8 mouse cellular contexts compared by ENCODE assay signal in the genomic region with DNA sequence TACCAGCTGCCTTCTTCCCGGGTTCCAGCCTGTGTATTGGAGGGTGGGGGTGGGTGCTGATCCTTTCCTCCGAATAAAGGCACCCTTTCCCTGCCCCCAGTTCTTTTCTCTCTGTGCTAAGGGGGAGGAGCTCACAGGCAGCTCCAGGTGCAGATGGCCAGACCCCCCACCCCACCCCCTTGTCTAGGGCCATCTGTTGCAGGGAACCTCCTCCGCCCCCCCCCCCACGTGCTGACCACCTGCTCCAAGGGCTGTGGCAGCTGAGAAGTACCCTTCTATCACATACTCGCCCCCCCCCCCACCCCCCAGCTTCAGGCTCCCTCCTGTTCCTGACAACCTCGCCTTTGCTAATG. TPM values are rescaled to one million over a fixed set of nuclear protein-coding genes. Genes with fewer than 3 reads are reported as not detected.
A peak's percentile ranks its signal among the peaks of the same experiment; 100 is the strongest.
DNase-seq lines count a peak whose midpoint lies in the region; ATAC-seq and TF ChIP-seq lines count a peak whose summit lies in the region.

No protein-coding gene starts in this region.

- WGBS in heart, embryonic 11.5 days (ENCODE audit: insufficient replicate concordance) = 4% methylated on average over 6 of the region's 6 CpGs
- WGBS in hindbrain, embryonic 10.5 days = under 1% methylated on average over 6 of the region's 6 CpGs
- 4% methylated on average over 6 of the region's 6 CpGs for WGBS in midbrain, embryonic 13.5 days

- ATAC-seq in heart, embryonic 11.5 days (replicated peaks; ENCODE audit: insufficient number of reproducible peaks, low FRiP score, low TSS enrichment) = no peak
- ATAC-seq in G1E (ENCODE audit: extremely low read depth, insufficient number of reproducible peaks, low FRiP score, poor library complexity, severe bottlenecking) = no peak
- peak; percentile 18 for ATAC-seq in midbrain, embryonic 13.5 days

- peaks cover 21% of the 10 kb centered on the region for H3K4me1 ChIP-seq in heart, embryonic 11.5 days (ENCODE audit: control insufficient read depth, insufficient read depth, low read length)
- peaks cover 42% of the 10 kb centered on the region for H3K4me1 ChIP-seq in G1E (ENCODE audit: insufficient read depth, low read depth, low read length)
- peaks cover 60% of the 10 kb centered on the region for H3K4me1 ChIP-seq in hindbrain, embryonic 10.5 days (replicated peaks)
- peaks cover 50% of the 10 kb centered on the region for H3K4me1 ChIP-seq in midbrain, embryonic 13.5 days (replicated peaks)

- H3K27ac ChIP-seq in heart, embryonic 11.5 days (ENCODE audit: low read depth, low read length) = no peak overlapping the region
- H3K27ac ChIP-seq in hindbrain, embryonic 10.5 days = peak overlapping the region; percentile 93
- peak overlapping the region; percentile 92 for H3K27ac ChIP-seq in midbrain, embryonic 13.5 days

- no peak for DNase-seq in heart, postnatal 4 days
- peak; percentile 14 for DNase-seq in G1E (ENCODE audit: low spot score)
- DNase-seq in hindbrain, embryonic 10.5 days (ENCODE audit: low spot score) = peak; percentile 68
- no peak for DNase-seq in thymus, postnatal 14 days
- DNase-seq in adipocyte (ENCODE audit: low spot score) = no peak
- no peak for DNase-seq in left cerebral cortex, postnatal 25 days (ENCODE audit: low spot score in 2 of 2)

- H3K9me3 ChIP-seq in heart, embryonic 11.5 days (replicated peaks; ENCODE audit: control insufficient read depth, low read length) = no peaks in the 10 kb centered on the region
- no peaks in the 10 kb centered on the region for H3K9me3 ChIP-seq in G1E (replicated peaks)
- H3K9me3 ChIP-seq in hindbrain, embryonic 10.5 days = no peaks in the 10 kb centered on the region
- no peaks in the 10 kb centered on the region for H3K9me3 ChIP-seq in midbrain, embryonic 13.5 days

- peak overlapping the region; percentile 93 for H3K4me2 ChIP-seq in heart, embryonic 11.5 days
- H3K4me2 ChIP-seq in midbrain, embryonic 13.5 days (replicated peaks) = peak overlapping the region; percentile 94

- no peaks in the 10 kb centered on the region for H3K27me3 ChIP-seq in heart, embryonic 11.5 days (ENCODE audit: control insufficient read depth, insufficient read depth, low read length)
- H3K27me3 ChIP-seq in G1E (ENCODE audit: insufficient read depth, low read length) = peaks cover 9% of the 10 kb centered on the region; the same call in 1 of the 2 replicates
- H3K27me3 ChIP-seq in hindbrain, embryonic 10.5 days (ENCODE audit: insufficient read depth, poor library complexity, severe bottlenecking) = 0 out of 2 replicates have a peak, but pooled peaks cover 3% of the 10 kb centered on the region
- no peaks in the 10 kb centered on the region for H3K27me3 ChIP-seq in midbrain, embryonic 13.5 days

- TF ChIP-seq CTCF in G1E (IDR thresholded peaks at IDR 0.05; ENCODE audit: low read depth, low read length) = no peak

- intact Hi-C loops in left cerebral cortex, postnatal 25 days (cut with DNase I) = loop anchor here (1.0 to 5.0 kb wide), 2 partner anchors 26 to 61 kb away; a partner anchor contains a TSS

- peak overlapping the region; percentile 86 for H3K4me3 ChIP-seq in heart, embryonic 11.5 days (ENCODE audit: low read depth, low read length)
- peak overlapping the region; percentile 73 for H3K4me3 ChIP-seq in G1E (ENCODE audit: low read depth, low read length)
- H3K4me3 ChIP-seq in hindbrain, embryonic 10.5 days = peak overlapping the region; percentile 83
- H3K4me3 ChIP-seq in midbrain, embryonic 13.5 days (replicated peaks) = peak overlapping the region; percentile 73

- peaks cover 3% of the 10 kb centered on the region; the same call in 1 of the 2 replicates for H3K36me3 ChIP-seq in heart, embryonic 11.5 days (ENCODE audit: control insufficient read depth, insufficient read depth, low read length)
- H3K36me3 ChIP-seq in G1E (replicated peaks) = peaks cover 49% of the 10 kb centered on the region
- peaks cover 28% of the 10 kb centered on the region for H3K36me3 ChIP-seq in hindbrain, embryonic 10.5 days
- H3K36me3 ChIP-seq in midbrain, embryonic 13.5 days = peaks cover 25% of the 10 kb centered on the region

- peak overlapping the region; percentile 86 for H3K9ac ChIP-seq in heart, embryonic 11.5 days (ENCODE audit: low read depth, low read length)
- H3K9ac ChIP-seq in midbrain, embryonic 13.5 days (replicated peaks) = peak overlapping the region; percentile 37; the same call in 1 of the 2 replicates

RNA-seq across cellular contexts. Expression of a gene that starts 0.4 kb away (rescaled TPM):
- 3.4 and 4.6 TPM in 2 replicates for polyA plus RNA-seq in heart, embryonic 11.5 days (2014; fragmentation: Nextera tagmentation; extraction: Ambion mirVana)
- total RNA-seq in heart, postnatal 4 days (2021) = 10 to 100 TPM; 11.5 to 12.1 TPM
- 2.9 and 4.5 TPM in 2 replicates for total RNA-seq in G1E (2014; fragmentation: Nextera tagmentation)
- 1.3 and 1.6 TPM in 2 replicates for total RNA-seq in G1E (2017)
- polyA plus RNA-seq in G1E (2012) = 5.7 TPM in 2 replicates
- 28.9 and 53.1 TPM in 2 replicates for polyA plus RNA-seq in hindbrain, embryonic 10.5 days (2016; fragmentation: Nextera tagmentation; extraction: Ambion mirVana)
- polyA plus RNA-seq in midbrain, embryonic 13.5 days (2015; fragmentation: Nextera tagmentation; extraction: Ambion mirVana) = 39.4 and 51.6 TPM in 2 replicates
- total RNA-seq in left cerebral cortex, postnatal 25 days (2021) = 100 to 1,000 TPM; 119 to 130 TPM

RNA-seq across cellular contexts. Expression of a gene that starts 25.0 kb away (rescaled TPM):
- polyA plus RNA-seq in heart, embryonic 11.5 days (2014; fragmentation: Nextera tagmentation; extraction: Ambion mirVana) = 9.1 and 10.6 TPM in 2 replicates
- total RNA-seq in heart, postnatal 4 days (2021) = 10 to 100 TPM; 10.2 to 11.2 TPM
- 19.3 and 30.4 TPM in 2 replicates for total RNA-seq in G1E (2014; fragmentation: Nextera tagmentation)
- total RNA-seq in G1E (2017) = 25.3 and 25.5 TPM in 2 replicates
- polyA plus RNA-seq in G1E (2012) = 62.2 and 65.3 TPM in 2 replicates
- polyA plus RNA-seq in hindbrain, embryonic 10.5 days (2016; fragmentation: Nextera tagmentation; extraction: Ambion mirVana) = 22.4 and 27.2 TPM in 2 replicates
- 25.3 and 25.5 TPM in 2 replicates for polyA plus RNA-seq in midbrain, embryonic 13.5 days (2015; fragmentation: Nextera tagmentation; extraction: Ambion mirVana)
- 10 to 100 TPM; 32.5 to 37.2 TPM for total RNA-seq in left cerebral cortex, postnatal 25 days (2021)

RNA-seq across cellular contexts. Expression of a gene that starts 29.4 kb away (rescaled TPM):
- polyA plus RNA-seq in heart, embryonic 11.5 days (2014; fragmentation: Nextera tagmentation; extraction: Ambion mirVana) = 2.8 and 3.2 TPM in 2 replicates
- 1 to 10 TPM; 4.6 to 5.3 TPM for total RNA-seq in heart, postnatal 4 days (2021)
- total RNA-seq in G1E (2014; fragmentation: Nextera tagmentation) = 5.3 and 6.6 TPM in 2 replicates
- total RNA-seq in G1E (2017) = 4.6 TPM in 2 replicates
- 3.5 and 3.9 TPM in 2 replicates for polyA plus RNA-seq in G1E (2012)
- polyA plus RNA-seq in hindbrain, embryonic 10.5 days (2016; fragmentation: Nextera tagmentation; extraction: Ambion mirVana) = 5.6 and 6.8 TPM in 2 replicates
- polyA plus RNA-seq in midbrain, embryonic 13.5 days (2015; fragmentation: Nextera tagmentation; extraction: Ambion mirVana) = 6.7 and 7.6 TPM in 2 replicates
- 1 to 10 TPM; 7.5 to 8.8 TPM for total RNA-seq in left cerebral cortex, postnatal 25 days (2021)

Comparison
In these comparisons a context has a peak if more than half of its experiments do, and no peak if none do; other contexts are left out.
1. DNase-seq: peak in G1E (single experiment) and hindbrain, embryonic 10.5 days (single experiment); none in heart, postnatal 4 days (single experiment), thymus, postnatal 14 days (single experiment), adipocyte (single experiment) and left cerebral cortex, postnatal 25 days (0 of 2).
2. Peak in every context shown above with its lines, with median percentiles within 50 percentile points of each other: H3K4me3 ChIP-seq.